In genomic region chr17:71309141-71309540, GRCm38 (mm10) we compare ENCODE assay signal across 8 mouse cellular contexts. TPM values are rescaled to one million over a fixed set of nuclear protein-coding genes. Genes with fewer than 3 reads are reported as not detected.
DNase-seq lines count a peak whose midpoint lies in the region; ATAC-seq lines count a peak whose summit lies in the region.
"Had no signal": no experiment of that assay in that cellular context is flagged by ENCODE, and none has a peak within 500 bp of the region (broad histone marks: within the 10 kb centered on the region; RNA-seq: fewer than 3 reads in every experiment).

No protein-coding gene starts in this region.

- H3K27ac ChIP-seq in liver, embryonic 11.5 days (ENCODE audit: low read depth, low read length): no peak overlapping the region
- no peak overlapping the region for H3K27ac ChIP-seq in forebrain, embryonic 12.5 days
- no peak overlapping the region; the same call in 1 of the 2 replicates for H3K27ac ChIP-seq in liver, embryonic 13.5 days

- H3K4me2 ChIP-seq in liver, embryonic 11.5 days: peak overlapping the region; percentile 100
- peak overlapping the region; percentile 100 for H3K4me2 ChIP-seq in forebrain, embryonic 12.5 days
- H3K4me2 ChIP-seq in liver, embryonic 13.5 days: peak overlapping the region; percentile 95

- peak overlapping the region; percentile 73; the same call in 1 of the 2 replicates for H3K4me3 ChIP-seq in liver, embryonic 11.5 days (ENCODE audit: low read depth, low read length)
- peak overlapping the region; percentile 3; the same call in 1 of the 2 replicates for H3K4me3 ChIP-seq in forebrain, embryonic 12.5 days (replicated peaks)
- peak overlapping the region; percentile 77; the same call in 1 of the 2 replicates for H3K4me3 ChIP-seq in liver, embryonic 13.5 days (replicated peaks)

- DNase-seq in liver, embryonic 11.5 days (ENCODE audit: low spot score): peak; percentile 31
- no peak for DNase-seq in liver
- no peak for DNase-seq in liver, embryonic 13.5 days
- peak; percentile 35 for DNase-seq in retina, embryonic 14.5 days (ENCODE audit: low spot score)
- no peak for DNase-seq in thymus, postnatal 14 days
- DNase-seq in spleen, postnatal 10 days (ENCODE audit: low spot score in 2 of 2): no peak
- DNase-seq: kidney, postnatal 4 days had no signal

- H3K4me1 ChIP-seq in liver, embryonic 11.5 days (replicated peaks; ENCODE audit: control insufficient read depth, insufficient read depth, low read length): peaks cover 11% of the 10 kb centered on the region
- H3K4me1 ChIP-seq in forebrain, embryonic 12.5 days: peaks cover 27% of the 10 kb centered on the region
- peaks cover 47% of the 10 kb centered on the region for H3K4me1 ChIP-seq in liver, embryonic 13.5 days (replicated peaks)

- peaks cover 5% of the 10 kb centered on the region; the same call in 1 of the 2 replicates for H3K27me3 ChIP-seq in liver, embryonic 11.5 days (replicated peaks; ENCODE audit: control insufficient read depth, insufficient read depth, low read length)
- peaks cover 36% of the 10 kb centered on the region for H3K27me3 ChIP-seq in forebrain, embryonic 12.5 days
- H3K27me3 ChIP-seq in liver, embryonic 13.5 days: peaks cover 16% of the 10 kb centered on the region; the same call in 1 of the 2 replicates

- ATAC-seq in liver, embryonic 11.5 days (replicated peaks; ENCODE audit: low FRiP score): no peak
- ATAC-seq in forebrain, embryonic 12.5 days (ENCODE audit: low FRiP score): peak; percentile 31; the same call in 1 of the 2 replicates
- ATAC-seq in liver, embryonic 13.5 days (ENCODE audit: low read depth): no peak

- WGBS in liver, embryonic 11.5 days: 63% methylated on average over 14 of the region's 14 CpGs
- 10% methylated on average over 14 of the region's 14 CpGs for WGBS in forebrain, embryonic 12.5 days
- WGBS in liver, embryonic 13.5 days (ENCODE audit: insufficient replicate concordance): 60% methylated on average over 14 of the region's 14 CpGs

- H3K9ac ChIP-seq in liver, embryonic 11.5 days (ENCODE audit: low read depth, low read length): no peak overlapping the region
- H3K9ac ChIP-seq in forebrain, embryonic 12.5 days: no peak overlapping the region
- H3K9ac ChIP-seq in liver, embryonic 13.5 days: 0 out of 2 replicates have a peak overlapping the region, but pooled peaks have one; percentile 42

- H3K36me3 ChIP-seq in liver, embryonic 11.5 days (ENCODE audit: control insufficient read depth, insufficient read depth, low read length): no peaks in the 10 kb centered on the region
- H3K36me3 ChIP-seq in forebrain, embryonic 12.5 days (replicated peaks): no peaks in the 10 kb centered on the region
- no peaks in the 10 kb centered on the region for H3K36me3 ChIP-seq in liver, embryonic 13.5 days

- H3K9me3 ChIP-seq in liver, embryonic 11.5 days (ENCODE audit: control insufficient read depth, low read length): no peaks in the 10 kb centered on the region
- no peaks in the 10 kb centered on the region for H3K9me3 ChIP-seq in forebrain, embryonic 12.5 days
- H3K9me3 ChIP-seq in liver, embryonic 13.5 days (replicated peaks): no peaks in the 10 kb centered on the region

RNA-seq across cellular contexts. Expression of gene Emilin2, which starts 2.6 kb away (rescaled TPM):
- polyA plus RNA-seq in liver, embryonic 11.5 days (2014; fragmentation: Nextera tagmentation; extraction: Ambion mirVana): 31.3 and 33.4 TPM in 2 replicates
- polyA plus RNA-seq in forebrain, embryonic 12.5 days (2016; fragmentation: Nextera tagmentation; extraction: Ambion mirVana): 5.5 and 6.1 TPM in 2 replicates
- 23.0 and 24.9 TPM in 2 replicates for polyA plus RNA-seq in liver, embryonic 13.5 days (2015; fragmentation: Nextera tagmentation; extraction: Ambion mirVana)

Comparison
In these comparisons a context has a peak if more than half of its experiments do, and no peak if none do; other contexts are left out.
1. DNase-seq: peak in liver, embryonic 11.5 days (single experiment) and retina, embryonic 14.5 days (single experiment); none in liver (single experiment), liver, embryonic 13.5 days (single experiment), thymus, postnatal 14 days (single experiment) and spleen, postnatal 10 days (0 of 2).
2. H3K4me3 ChIP-seq: peak in every context shown above with its lines; median percentile 77 in liver, embryonic 13.5 days; 73 in liver, embryonic 11.5 days; 3 in forebrain, embryonic 12.5 days.
3. Peak in every context shown above with its lines, with median percentiles within 50 percentile points of each other: H3K4me2 ChIP-seq.